8 mouse cellular contexts compared by ENCODE assay signal in the genomic region with DNA sequence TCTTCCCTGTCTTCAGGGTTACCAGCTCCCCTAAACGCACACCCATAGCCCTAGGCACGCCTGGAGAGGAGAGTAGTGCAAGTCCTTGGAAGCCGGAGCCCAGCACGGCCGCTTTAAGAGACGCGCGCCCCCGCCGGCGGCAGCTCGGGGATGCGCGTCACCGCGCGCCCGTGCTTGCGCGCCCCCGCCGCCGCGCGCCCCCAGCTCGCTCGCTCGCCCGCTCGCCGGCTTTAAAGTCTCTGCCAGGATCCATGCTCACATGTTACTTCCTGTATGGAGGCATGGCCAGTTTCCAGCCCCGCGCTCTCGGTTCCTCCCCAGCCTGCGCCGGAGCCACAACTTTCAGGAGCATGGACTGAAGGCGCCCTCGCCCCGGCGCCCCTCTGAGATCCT. TPM values are rescaled to one million over a fixed set of nuclear protein-coding genes. Genes with fewer than 3 reads are reported as not detected.
DNase-seq lines count a peak whose midpoint lies in the region; ATAC-seq and TF ChIP-seq lines count a peak whose summit lies in the region.

Gene Ptprg, plus strand, starts transcription at position 260 of the 393 bp plus-strand sequence.

- H3K27ac ChIP-seq in thymus, adult 2 months (ENCODE audit: control insufficient read depth, insufficient read depth, low read length) = peak within 1 kb of the TSS; percentile 11; the same call in 1 of the 2 replicates
- peak within 1 kb of the TSS; percentile 95 for H3K27ac ChIP-seq in embryonic fibroblast, embryonic 13.5 days (ENCODE audit: insufficient read depth, low read length)
- H3K27ac ChIP-seq in limb, embryonic 10.5 days = peak within 1 kb of the TSS; percentile 98
- peak within 1 kb of the TSS; percentile 96 for H3K27ac ChIP-seq in midbrain, embryonic 13.5 days
- peak within 1 kb of the TSS; percentile 98 for H3K27ac ChIP-seq in stomach, embryonic 16.5 days (ENCODE audit: low read length)

- H3K9me3 ChIP-seq in limb, embryonic 10.5 days (replicated peaks) = no peaks in the 10 kb centered on the region
- H3K9me3 ChIP-seq in midbrain, embryonic 13.5 days = no peaks in the 10 kb centered on the region
- H3K9me3 ChIP-seq in stomach, embryonic 16.5 days (replicated peaks; ENCODE audit: control insufficient read depth, low read length) = no peaks in the 10 kb centered on the region

- no peak for DNase-seq in thymus, adult 2 months
- DNase-seq in thymus, postnatal 25 days = no peak
- DNase-seq in heart, adult 9 months (ENCODE audit: low spot score in 2 of 2) = peak; percentile 91 to 92
- DNase-seq in kidney, adult 9 months = peak; percentile 91
- DNase-seq in limb, embryonic 10.5 days (ENCODE audit: low spot score) = peak; percentile 92

- peaks cover 3% of the 10 kb centered on the region; the same call in 1 of the 2 replicates for H3K27me3 ChIP-seq in thymus, adult 2 months (ENCODE audit: control insufficient read depth, insufficient read depth, low read length)
- no peaks in the 10 kb centered on the region for H3K27me3 ChIP-seq in limb, embryonic 10.5 days (ENCODE audit: low read depth, poor library complexity, severe bottlenecking)
- H3K27me3 ChIP-seq in midbrain, embryonic 13.5 days = 0 out of 2 replicates have a peak, but pooled peaks cover 5% of the 10 kb centered on the region
- no peaks in the 10 kb centered on the region for H3K27me3 ChIP-seq in stomach, embryonic 16.5 days (ENCODE audit: control insufficient read depth, insufficient read depth, low read length)

- WGBS in thymus, adult 2 months = 1% methylated on average over 40 of the region's 40 CpGs
- WGBS in limb, embryonic 10.5 days = under 1% methylated on average over 40 of the region's 40 CpGs
- under 1% methylated on average over 40 of the region's 40 CpGs for WGBS in midbrain, embryonic 13.5 days
- WGBS in stomach, embryonic 16.5 days = under 1% methylated on average over 36 of the region's 40 CpGs

- no peaks in the 10 kb centered on the region for H3K4me1 ChIP-seq in thymus, adult 2 months (replicated peaks; ENCODE audit: control insufficient read depth, insufficient read depth, low read length)
- no peaks in the 10 kb centered on the region for H3K4me1 ChIP-seq in embryonic fibroblast, embryonic 13.5 days (ENCODE audit: control insufficient read depth, insufficient read depth, low read length)
- peaks cover 35% of the 10 kb centered on the region for H3K4me1 ChIP-seq in limb, embryonic 10.5 days
- H3K4me1 ChIP-seq in midbrain, embryonic 13.5 days (replicated peaks) = peaks cover 22% of the 10 kb centered on the region
- H3K4me1 ChIP-seq in stomach, embryonic 16.5 days (ENCODE audit: control insufficient read depth, insufficient read depth, low read length) = peaks cover 11% of the 10 kb centered on the region; the same call in 1 of the 2 replicates

- H3K36me3 ChIP-seq in thymus, adult 2 months (ENCODE audit: control insufficient read depth, insufficient read depth, low read length) = no peaks in the 10 kb centered on the region
- H3K36me3 ChIP-seq in limb, embryonic 10.5 days = peaks cover under 1% of the 10 kb centered on the region
- H3K36me3 ChIP-seq in midbrain, embryonic 13.5 days = no peaks in the 10 kb centered on the region
- no peaks in the 10 kb centered on the region for H3K36me3 ChIP-seq in stomach, embryonic 16.5 days (ENCODE audit: control insufficient read depth, insufficient read depth, low read length)

- TF ChIP-seq CTCF in thymus, adult 2 months (IDR thresholded peaks at IDR 0.05; ENCODE audit: borderline replicate concordance, control insufficient read depth, extremely low read depth, insufficient read depth, low read length, poor library complexity) = no peak
- no peak for TF ChIP-seq CTCF in embryonic fibroblast, embryonic 13.5 days (IDR thresholded peaks at IDR 0.05; ENCODE audit: borderline replicate concordance, insufficient read depth, low read length)

- no peak for TF ChIP-seq POLR2A in thymus, adult 2 months (IDR thresholded peaks at IDR 0.05; ENCODE audit: control insufficient read depth, extremely low read depth, insufficient read depth, low read length, poor library complexity)
- peak; percentile 69 for TF ChIP-seq POLR2A in embryonic fibroblast, embryonic 13.5 days (IDR thresholded peaks at IDR 0.05; ENCODE audit: low read depth, low read length)

- H3K9ac ChIP-seq in midbrain, embryonic 13.5 days (replicated peaks) = peak within 1 kb of the TSS; percentile 83
- peak within 1 kb of the TSS; percentile 94 for H3K9ac ChIP-seq in stomach, embryonic 16.5 days (ENCODE audit: low read length)

- peak; percentile 87 for ATAC-seq in midbrain, embryonic 13.5 days
- peak; percentile 86 for ATAC-seq in stomach, embryonic 16.5 days (ENCODE audit: insufficient read depth, low FRiP score)

- peak within 1 kb of the TSS; percentile 32 for H3K4me3 ChIP-seq in thymus, adult 2 months (ENCODE audit: control insufficient read depth, insufficient read depth, low read length)
- H3K4me3 ChIP-seq in embryonic fibroblast, embryonic 13.5 days (ENCODE audit: insufficient read depth, low read length) = peak within 1 kb of the TSS; percentile 85
- peak within 1 kb of the TSS; percentile 89 for H3K4me3 ChIP-seq in limb, embryonic 10.5 days
- peak within 1 kb of the TSS; percentile 83 for H3K4me3 ChIP-seq in midbrain, embryonic 13.5 days (replicated peaks)
- H3K4me3 ChIP-seq in stomach, embryonic 16.5 days (replicated peaks; ENCODE audit: low read length) = peak within 1 kb of the TSS; percentile 79

- peak within 1 kb of the TSS; percentile 86 for H3K4me2 ChIP-seq in midbrain, embryonic 13.5 days (replicated peaks)
- peak within 1 kb of the TSS; percentile 92 for H3K4me2 ChIP-seq in stomach, embryonic 16.5 days (ENCODE audit: low read depth, low read length)

RNA-seq across cellular contexts. Expression of gene Ptprg, which starts in this region (rescaled TPM):
- 12.3 and 13.2 TPM in 2 replicates for polyA plus RNA-seq in thymus, adult 2 months (2012; rRNA removed)
- polyA plus RNA-seq in embryonic fibroblast, embryonic 13.5 days (2011; ENCODE audit: insufficient read length, low read depth, missing spikeins) = 45.5 and 73.9 TPM in 2 replicates
- 40.3 and 42.8 TPM in 2 replicates for polyA plus RNA-seq in limb, embryonic 10.5 days (2016; fragmentation: Nextera tagmentation; extraction: Ambion mirVana)
- 41.0 and 45.4 TPM in 2 replicates for polyA plus RNA-seq in midbrain, embryonic 13.5 days (2015; fragmentation: Nextera tagmentation; extraction: Ambion mirVana)
- polyA plus RNA-seq in stomach, embryonic 16.5 days (2015; fragmentation: Nextera tagmentation; extraction: Ambion mirVana) = 20.0 and 20.8 TPM in 2 replicates

Comparison
In these comparisons a context has a peak if more than half of its experiments do, and no peak if none do; other contexts are left out.
1. DNase-seq: peak in heart, adult 9 months (2 of 2), kidney, adult 9 months (single experiment) and limb, embryonic 10.5 days (single experiment); none in thymus, adult 2 months (single experiment) and thymus, postnatal 25 days (single experiment).
2. H3K27ac ChIP-seq: peak in every context shown above with its lines; median percentile 98 in limb, embryonic 10.5 days; 98 in stomach, embryonic 16.5 days; 96 in midbrain, embryonic 13.5 days; 95 in embryonic fibroblast, embryonic 13.5 days; 11 in thymus, adult 2 months.
3. H3K4me3 ChIP-seq: peak in every context shown above with its lines; median percentile 89 in limb, embryonic 10.5 days; 85 in embryonic fibroblast, embryonic 13.5 days; 83 in midbrain, embryonic 13.5 days; 79 in stomach, embryonic 16.5 days; 32 in thymus, adult 2 months.